Mouse (Mus musculus) frontal cortex, postnatal 10 days (tissue): ENCODE results near the gene Ppp2r2c.
A peak's percentile ranks its signal among the peaks of the same experiment; 100 is the strongest.
"Not testable (repeated sequence)": the region's sequence is repeated elsewhere in the genome, so short reads cannot be mapped to it uniquely, and the experiment has no call there.

Experiments used
- DNase-seq, 2 experiments: peaks; one replicate each; pipeline ENCODE4 v3.0.0; 2022; ENCODE audit warnings: low spot score in 2 of 2, mixed read lengths in 1 of 2

Ppp2r2c gene

GRCm38 (mm10) chr5:36923826-36924700, 55.8 kb downstream of the Ppp2r2c start:
- DNase-seq = no peak

- no peak for DNase-seq
Observed at GRCm38 (mm10) chr5:36928701-36929100, 60.4 kb downstream of the Ppp2r2c start.

GRCm38 (mm10) chr5:36929376-36929775, 61.1 kb downstream of the Ppp2r2c start:
- DNase-seq = no peak

- DNase-seq = no peak
Observed at GRCm38 (mm10) chr5:36933383-36933782, 65.1 kb downstream of the Ppp2r2c start.

- DNase-seq = peak; percentile 56 to 63
Observed at GRCm38 (mm10) chr5:36935486-36936473, 67.5 kb downstream of the Ppp2r2c start.

GRCm38 (mm10) chr5:36936548-36936947, 68.2 kb downstream of the Ppp2r2c start:
- DNase-seq = no peak

GRCm38 (mm10) chr5:36938021-36938420, 69.7 kb downstream of the Ppp2r2c start:
- no peak for DNase-seq

- DNase-seq = not testable (repeated sequence)
Observed at GRCm38 (mm10) chr5:36938991-36939390, 70.7 kb downstream of the Ppp2r2c start.

- no peak for DNase-seq
Observed at GRCm38 (mm10) chr5:36942446-36942845, 74.1 kb downstream of the Ppp2r2c start.

GRCm38 (mm10) chr5:36944552-36944951, 76.2 kb downstream of the Ppp2r2c start:
- DNase-seq = no peak

GRCm38 (mm10) chr5:36945102-36945701, 76.9 kb downstream of the Ppp2r2c start:
- no peak for DNase-seq

GRCm38 (mm10) chr5:36945713-36946112, 77.4 kb downstream of the Ppp2r2c start:
- DNase-seq = no peak

- DNase-seq = peak in 1 of 2 experiments; percentile 65
Observed at GRCm38 (mm10) chr5:36946445-36946844, 78.1 kb downstream of the Ppp2r2c start.

- peak in 1 of 2 experiments; percentile 72 for DNase-seq
Observed at GRCm38 (mm10) chr5:36948831-36949230, 80.5 kb downstream of the Ppp2r2c start.

- DNase-seq = no peak
Observed at GRCm38 (mm10) chr5:36950871-36951270, 82.6 kb downstream of the Ppp2r2c start.

GRCm38 (mm10) chr5:36952311-36952710, 84.0 kb downstream of the Ppp2r2c start:
- no peak for DNase-seq

GRCm38 (mm10) chr5:36955366-36955765, 87.1 kb downstream of the Ppp2r2c start:
- no peak for DNase-seq

- peak in 1 of 2 experiments; percentile 79 for DNase-seq
Observed at GRCm38 (mm10) chr5:36958837-36959236, 90.5 kb downstream of the Ppp2r2c start.

GRCm38 (mm10) chr5:36960501-36960900, 92.2 kb downstream of the Ppp2r2c start:
- no peak for DNase-seq

GRCm38 (mm10) chr5:36971587-36971986, 103.3 kb downstream of the Ppp2r2c start:
- DNase-seq = no peak

GRCm38 (mm10) chr5:36975336-36975735, 107.0 kb downstream of the Ppp2r2c start:
- DNase-seq = no peak

- DNase-seq = no peak
Observed at GRCm38 (mm10) chr5:36977809-36978208, 109.5 kb downstream of the Ppp2r2c start.
